ENCODE assay signal across 16 mouse cellular contexts in genomic region chr8:119802592-119802991, GRCm38 (mm10). TPM values are rescaled to one million over a fixed set of nuclear protein-coding genes. Genes with fewer than 3 reads are reported as not detected.
A peak's percentile ranks its signal among the peaks of the same experiment; 100 is the strongest.
DNase-seq lines count a peak whose midpoint lies in the region; ATAC-seq and TF ChIP-seq lines count a peak whose summit lies in the region.
"Had no signal": no experiment of that assay in that cellular context is flagged by ENCODE, and none has a peak within 500 bp of the region (broad histone marks: within the 10 kb centered on the region; RNA-seq: fewer than 3 reads in every experiment).

No protein-coding gene starts in this region.

- H3K79me2 ChIP-seq in MEL (ENCODE audit: control insufficient read depth, insufficient read depth, low read length, poor library complexity): no peaks in the 10 kb centered on the region

- ATAC-seq in heart, postnatal 0 days (ENCODE audit: insufficient read depth, low read depth): no peak
- ATAC-seq in midbrain, embryonic 11.5 days (ENCODE audit: low FRiP score): no peak
- ATAC-seq: forebrain, embryonic 16.5 days had no signal

- TF ChIP-seq CTCF in heart, postnatal 0 days (IDR thresholded peaks at IDR 0.05; ENCODE audit: low read depth): peak; percentile 22; the same call in 1 of the 2 replicates
- TF ChIP-seq CTCF in MEL (IDR thresholded peaks at IDR 0.05 in 2 of 3, conservative IDR thresholded peaks at IDR 0.05 in 1 of 3; ENCODE audit: control insufficient read depth in 1 of 3, insufficient read depth in 1 of 3, low read depth in 2 of 3, low read length in 3 of 3, poor library complexity in 1 of 3, severe bottlenecking in 1 of 3): peak; percentile 53 to 87 (median 64)
- peak; percentile 50; the same call in 1 of the 2 replicates for TF ChIP-seq CTCF in small intestine, adult 2 months (IDR thresholded peaks at IDR 0.05; ENCODE audit: extremely low read depth, insufficient read length, insufficient replicate concordance, low read depth, low read length)

- no peaks in the 10 kb centered on the region for H3K36me3 ChIP-seq in heart, postnatal 0 days (replicated peaks; ENCODE audit: control insufficient read depth, insufficient read depth, low read length)
- H3K36me3 ChIP-seq in midbrain, embryonic 11.5 days (ENCODE audit: control insufficient read depth, insufficient read depth, low read length): no peaks in the 10 kb centered on the region
- H3K36me3 ChIP-seq in midbrain, embryonic 10.5 days: peaks cover 11% of the 10 kb centered on the region
- peaks cover 0 to 6% of the 10 kb centered on the region in 2 experiments; a peak in 2 of 4 replicates for H3K36me3 ChIP-seq in MEL (ENCODE audit: control insufficient read depth in 1 of 2, insufficient read depth in 2 of 2, low read length in 2 of 2)
- H3K36me3 ChIP-seq in small intestine, adult 2 months (ENCODE audit: control insufficient read depth, insufficient read depth, low read length): no peaks in the 10 kb centered on the region
- H3K36me3 ChIP-seq: embryonic facial prominence, embryonic 12.5 days; limb, embryonic 12.5 days had no signal

- no peak overlapping the region for H3K27ac ChIP-seq in heart, postnatal 0 days (ENCODE audit: low read depth)
- no peak overlapping the region for H3K27ac ChIP-seq in midbrain, embryonic 11.5 days (ENCODE audit: low read depth, low read length)
- no peak overlapping the region for H3K27ac ChIP-seq in midbrain, embryonic 10.5 days (replicated peaks)
- no peak overlapping the region for H3K27ac ChIP-seq in MEL (ENCODE audit: control insufficient read depth, low read depth, low read length)
- H3K27ac ChIP-seq in small intestine, adult 2 months (ENCODE audit: insufficient read depth, low read depth, low read length): no peak overlapping the region
- H3K27ac ChIP-seq: embryonic facial prominence, embryonic 12.5 days; hindbrain, embryonic 14.5 days; limb, embryonic 12.5 days; neural tube, embryonic 13.5 days had no signal

- no peak overlapping the region for H3K4me3 ChIP-seq in heart, postnatal 0 days (ENCODE audit: low read depth, low read length)
- no peak overlapping the region for H3K4me3 ChIP-seq in midbrain, embryonic 11.5 days (ENCODE audit: low read depth, low read length)
- no peak overlapping the region for H3K4me3 ChIP-seq in midbrain, embryonic 10.5 days
- H3K4me3 ChIP-seq in MEL (ENCODE audit: control insufficient read depth in 1 of 2, insufficient read depth in 1 of 2, low read depth in 2 of 2, low read length in 2 of 2): no peak overlapping the region
- H3K4me3 ChIP-seq in small intestine, adult 2 months (ENCODE audit: low read depth, low read length): no peak overlapping the region
- H3K4me3 ChIP-seq: embryonic facial prominence, embryonic 12.5 days; limb, embryonic 12.5 days; megakaryocyte, embryonic 14.5 days; neural tube, embryonic 13.5 days had no signal

- TF ChIP-seq POLR2A in MEL (IDR thresholded peaks at IDR 0.05; ENCODE audit: control insufficient read depth in 1 of 2, insufficient read depth in 1 of 2, low read depth in 1 of 2, low read length in 2 of 2, poor library complexity in 1 of 2): no peak
- TF ChIP-seq POLR2A in small intestine, adult 2 months (IDR thresholded peaks at IDR 0.05; ENCODE audit: low read depth, low read length): no peak

- no peak for DNase-seq in heart, postnatal 0 days (ENCODE audit: low spot score)
- DNase-seq in heart, postnatal 14 days: no peak
- DNase-seq in midbrain, embryonic 11.5 days (ENCODE audit: low spot score, missing footprints): peak; percentile 85
- no peak for DNase-seq in midbrain, embryonic 10.5 days (ENCODE audit: low spot score)
- peak; percentile 68 for DNase-seq in MEL (ENCODE audit: low read depth, low spot score)
- DNase-seq in left cerebral cortex, adult 8-10 months (ENCODE audit: low spot score in 2 of 2): no peak
- no peak for DNase-seq in adrenal gland, postnatal 36 days
- DNase-seq: adrenal gland, postnatal 14 days; cerebellum, adult 8-10 months had no signal

- intact Hi-C loops in heart, postnatal 14 days (cut with DNase I): no loop called here

- 0 out of 2 replicates have a peak, but pooled peaks cover 7% of the 10 kb centered on the region for H3K4me1 ChIP-seq in heart, postnatal 0 days (ENCODE audit: control insufficient read depth, insufficient read depth)
- H3K4me1 ChIP-seq in midbrain, embryonic 11.5 days (ENCODE audit: control insufficient read depth, insufficient read depth, low read length): peaks cover 23% of the 10 kb centered on the region
- peaks cover 71% of the 10 kb centered on the region for H3K4me1 ChIP-seq in midbrain, embryonic 10.5 days
- peaks cover 0 to 19% of the 10 kb centered on the region in 2 experiments; a peak in 3 of 4 replicates for H3K4me1 ChIP-seq in MEL (ENCODE audit: control insufficient read depth in 1 of 2, insufficient read depth in 2 of 2, low read length in 2 of 2)
- peaks cover 28% of the 10 kb centered on the region for H3K4me1 ChIP-seq in small intestine, adult 2 months (ENCODE audit: control insufficient read depth, insufficient read depth, insufficient read length, low read length)

- no peaks in the 10 kb centered on the region for H3K9me3 ChIP-seq in heart, postnatal 0 days (replicated peaks; ENCODE audit: control insufficient read depth, low read length)
- H3K9me3 ChIP-seq in midbrain, embryonic 11.5 days (ENCODE audit: control insufficient read depth, low read length): no peaks in the 10 kb centered on the region
- no peaks in the 10 kb centered on the region for H3K9me3 ChIP-seq in midbrain, embryonic 10.5 days (replicated peaks)
- no peaks in the 10 kb centered on the region for H3K9me3 ChIP-seq in MEL (replicated peaks; ENCODE audit: insufficient read depth, low read length)
- H3K9me3 ChIP-seq: embryonic facial prominence, embryonic 12.5 days; limb, embryonic 12.5 days; neural tube, embryonic 13.5 days had no signal

- no peak overlapping the region for H3K9ac ChIP-seq in heart, postnatal 0 days (replicated peaks; ENCODE audit: low read depth, low read length)
- no peak overlapping the region for H3K9ac ChIP-seq in midbrain, embryonic 11.5 days (ENCODE audit: low read length)
- no peak overlapping the region for H3K9ac ChIP-seq in MEL (ENCODE audit: control insufficient read depth, low read depth, low read length, poor library complexity, severe bottlenecking)
- H3K9ac ChIP-seq: embryonic facial prominence, embryonic 12.5 days; hindbrain, embryonic 14.5 days; limb, embryonic 12.5 days; neural tube, embryonic 13.5 days had no signal

- H3K27me3 ChIP-seq in heart, postnatal 0 days (ENCODE audit: control insufficient read depth, insufficient read depth, low read length): no peaks in the 10 kb centered on the region
- no peaks in the 10 kb centered on the region for H3K27me3 ChIP-seq in midbrain, embryonic 11.5 days (ENCODE audit: control insufficient read depth, insufficient read depth, low read length)
- H3K27me3 ChIP-seq in midbrain, embryonic 10.5 days (ENCODE audit: low read depth, poor library complexity, severe bottlenecking): no peaks in the 10 kb centered on the region; the same call in 1 of the 2 replicates
- no peaks in the 10 kb centered on the region for H3K27me3 ChIP-seq in MEL (ENCODE audit: control insufficient read depth in 1 of 2, insufficient read depth in 2 of 2, low read length in 2 of 2)
- no peaks in the 10 kb centered on the region for H3K27me3 ChIP-seq in small intestine, adult 2 months (ENCODE audit: control insufficient read depth, insufficient read depth, low read length)
- H3K27me3 ChIP-seq: embryonic facial prominence, embryonic 12.5 days; neural tube, embryonic 13.5 days had no signal

- WGBS in heart, postnatal 0 days: 90% methylated on average over 1 of the region's 1 CpGs
- WGBS in midbrain, embryonic 11.5 days: 87% methylated on average over 1 of the region's 1 CpGs
- 84% methylated on average over 1 of the region's 1 CpGs for WGBS in midbrain, embryonic 10.5 days
- 100% methylated on average over 1 of the region's 1 CpGs for WGBS in small intestine, adult 2 months

- peak; percentile 42 for TF ChIP-seq RAD21 in MEL (IDR thresholded peaks at IDR 0.05; ENCODE audit: low read depth, low read length)

- H3K4me2 ChIP-seq in heart, postnatal 0 days (ENCODE audit: low read depth, low read length): no peak overlapping the region
- no peak overlapping the region for H3K4me2 ChIP-seq in midbrain, embryonic 11.5 days
- H3K4me2 ChIP-seq: embryonic facial prominence, embryonic 12.5 days; hindbrain, embryonic 14.5 days; limb, embryonic 12.5 days; neural tube, embryonic 13.5 days had no signal

- TF ChIP-seq EP300 in heart, postnatal 0 days (IDR thresholded peaks at IDR 0.05; ENCODE audit: low read depth): no peak
- TF ChIP-seq EP300 in MEL (IDR thresholded peaks at IDR 0.05; ENCODE audit: low read depth in 1 of 2, low read length in 2 of 2): no peak

RNA-seq across cellular contexts. Expression of gene Tldc1, which starts 24.4 kb away (rescaled TPM):
- 17.7 and 28.6 TPM in 2 replicates for total RNA-seq in heart, postnatal 0 days (2014; rRNA removed; ENCODE audit: low replicate concordance)
- 12.1 and 14.2 TPM in 2 replicates for polyA plus RNA-seq in heart, postnatal 0 days (2015; fragmentation: Nextera tagmentation; extraction: Ambion mirVana)
- total RNA-seq in heart, postnatal 14 days (2021): 10 to 100 TPM; 11.6 to 14.6 TPM
- polyA plus RNA-seq in midbrain, embryonic 11.5 days (2014; fragmentation: Nextera tagmentation; extraction: Ambion mirVana): 6.8 and 7.1 TPM in 2 replicates
- polyA plus RNA-seq in midbrain, embryonic 10.5 days (2016; fragmentation: Nextera tagmentation; extraction: Ambion mirVana): 15.4 and 16.4 TPM in 2 replicates
- 13.4 and 16.4 TPM in 2 replicates for total RNA-seq in MEL (2012; rRNA removed)
- polyA plus RNA-seq in MEL (2012; ENCODE audit: insufficient read depth in 1 of 2, insufficient read length in 2 of 2, low read depth in 1 of 2, low replicate concordance in 2 of 2, missing spikeins in 1 of 2): 10 to 100 TPM in 1 of 2 experiments, not detected in 1; 16.1 TPM
- 4.6 and 7.4 TPM in 2 replicates for polyA plus RNA-seq in small intestine, adult 2 months (2012; rRNA removed)
- 10 to 100 TPM; 12.8 to 14.2 (median 13.6) TPM for total RNA-seq in left cerebral cortex, adult 8-10 months (2022)
- total RNA-seq in adrenal gland, postnatal 36 days (2021): 10 to 100 TPM; 11.0 to 17.4 TPM

RNA-seq across cellular contexts. Expression of gene Cotl1, which starts 37.8 kb away (rescaled TPM):
- 28.3 and 79.5 TPM in 2 replicates for total RNA-seq in heart, postnatal 0 days (2014; rRNA removed; ENCODE audit: low replicate concordance)
- 15.4 and 22.3 TPM in 2 replicates for polyA plus RNA-seq in heart, postnatal 0 days (2015; fragmentation: Nextera tagmentation; extraction: Ambion mirVana)
- 10 to 100 TPM; 26.1 to 29.3 TPM for total RNA-seq in heart, postnatal 14 days (2021)
- polyA plus RNA-seq in midbrain, embryonic 11.5 days (2014; fragmentation: Nextera tagmentation; extraction: Ambion mirVana): 411 and 445 TPM in 2 replicates
- polyA plus RNA-seq in midbrain, embryonic 10.5 days (2016; fragmentation: Nextera tagmentation; extraction: Ambion mirVana): 150 and 197 TPM in 2 replicates
- 60.5 and 70.3 TPM in 2 replicates for total RNA-seq in MEL (2012; rRNA removed)
- 100 to 1,000 TPM in 1 of 2 experiments, not detected in 1; 114 TPM for polyA plus RNA-seq in MEL (2012; ENCODE audit: insufficient read depth in 1 of 2, insufficient read length in 2 of 2, low read depth in 1 of 2, low replicate concordance in 2 of 2, missing spikeins in 1 of 2)
- 206 and 264 TPM in 2 replicates for polyA plus RNA-seq in small intestine, adult 2 months (2012; rRNA removed)
- total RNA-seq in left cerebral cortex, adult 8-10 months (2022): 100 to 1,000 TPM in 1 of 4 experiments, 10 to 100 TPM in 3; 52.1 to 105 (median 68.9) TPM
- 10 to 100 TPM; 44.4 to 51.3 TPM for total RNA-seq in adrenal gland, postnatal 36 days (2021)

RNA-seq across cellular contexts. Expression of gene Klhl36, which starts 59.5 kb away (rescaled TPM):
- total RNA-seq in heart, postnatal 0 days (2014; rRNA removed; ENCODE audit: low replicate concordance): 6.5 and 10.0 TPM in 2 replicates
- 6.7 and 6.9 TPM in 2 replicates for polyA plus RNA-seq in heart, postnatal 0 days (2015; fragmentation: Nextera tagmentation; extraction: Ambion mirVana)
- 1 to 10 TPM; 3.7 TPM for total RNA-seq in heart, postnatal 14 days (2021)
- polyA plus RNA-seq in midbrain, embryonic 11.5 days (2014; fragmentation: Nextera tagmentation; extraction: Ambion mirVana): 8.2 and 10.2 TPM in 2 replicates
- 12.8 and 13.0 TPM in 2 replicates for polyA plus RNA-seq in midbrain, embryonic 10.5 days (2016; fragmentation: Nextera tagmentation; extraction: Ambion mirVana)
- total RNA-seq in MEL (2012; rRNA removed): 4.5 and 4.6 TPM in 2 replicates
- 1 to 10 TPM in 1 of 2 experiments, not detected in 1; 6.6 TPM for polyA plus RNA-seq in MEL (2012; ENCODE audit: insufficient read depth in 1 of 2, insufficient read length in 2 of 2, low read depth in 1 of 2, low replicate concordance in 2 of 2, missing spikeins in 1 of 2)
- polyA plus RNA-seq in small intestine, adult 2 months (2012; rRNA removed): 11.5 and 23.8 TPM in 2 replicates
- 1 to 10 TPM; 7.4 to 8.6 (median 8.4) TPM for total RNA-seq in left cerebral cortex, adult 8-10 months (2022)
- total RNA-seq in adrenal gland, postnatal 36 days (2021): 1 to 10 TPM; 5.0 to 10.0 TPM

Comparison
In these comparisons a context has a peak if more than half of its experiments do, and no peak if none do; other contexts are left out.
1. DNase-seq: peak in midbrain, embryonic 11.5 days (single experiment) and MEL (single experiment); none in heart, postnatal 0 days (single experiment), heart, postnatal 14 days (0 of 2), midbrain, embryonic 10.5 days (single experiment), left cerebral cortex, adult 8-10 months (0 of 2) and adrenal gland, postnatal 36 days (0 of 2).
2. Peak in every context shown above with its lines, with median percentiles within 50 percentile points of each other: CTCF ChIP-seq.